Mouse (Mus musculus) monocyte, adult 2 months (primary cell): ENCODE data around the gene Rpgr.

Source experiments
- DNase-seq, 2 experiments: peaks; one replicate each; pipeline ENCODE4 v3.0.0; 2022; ENCODE audit warnings: low spot score in 2 of 2, low read depth in 1 of 2

The Rpgr gene

GRCm38 (mm10) chrX:10216410-10216949 is at the start of gene Rpgr:
Gene Rpgr, minus strand, starts transcription at chrX:10216920.
- peak; percentile 64 to 81 for DNase-seq

DNA sequence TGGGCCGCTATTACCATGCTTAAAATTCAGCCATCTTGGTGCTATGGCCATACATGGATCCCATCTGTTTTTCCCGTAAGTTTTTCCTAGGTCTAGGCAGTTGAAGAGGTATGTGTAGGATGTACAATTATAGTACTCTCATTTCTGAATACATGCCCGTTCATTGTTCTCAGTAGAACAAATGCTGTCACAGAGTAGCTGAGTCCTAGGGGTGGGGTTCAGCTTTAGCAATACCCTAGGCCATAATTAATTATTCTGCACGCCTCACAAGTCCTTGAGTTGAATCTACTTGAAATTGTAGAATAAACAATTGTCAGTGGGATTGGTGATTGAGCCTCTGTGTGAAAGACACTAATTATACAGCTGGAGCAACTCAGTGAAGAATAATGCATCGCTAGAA is 41.5 kb upstream of the Rpgr start:
- DNase-seq, result no peak

GRCm38 (mm10) chrX:10257774-10258173 is 41.1 kb upstream of the Rpgr start:
- DNase-seq, result no peak

DNA sequence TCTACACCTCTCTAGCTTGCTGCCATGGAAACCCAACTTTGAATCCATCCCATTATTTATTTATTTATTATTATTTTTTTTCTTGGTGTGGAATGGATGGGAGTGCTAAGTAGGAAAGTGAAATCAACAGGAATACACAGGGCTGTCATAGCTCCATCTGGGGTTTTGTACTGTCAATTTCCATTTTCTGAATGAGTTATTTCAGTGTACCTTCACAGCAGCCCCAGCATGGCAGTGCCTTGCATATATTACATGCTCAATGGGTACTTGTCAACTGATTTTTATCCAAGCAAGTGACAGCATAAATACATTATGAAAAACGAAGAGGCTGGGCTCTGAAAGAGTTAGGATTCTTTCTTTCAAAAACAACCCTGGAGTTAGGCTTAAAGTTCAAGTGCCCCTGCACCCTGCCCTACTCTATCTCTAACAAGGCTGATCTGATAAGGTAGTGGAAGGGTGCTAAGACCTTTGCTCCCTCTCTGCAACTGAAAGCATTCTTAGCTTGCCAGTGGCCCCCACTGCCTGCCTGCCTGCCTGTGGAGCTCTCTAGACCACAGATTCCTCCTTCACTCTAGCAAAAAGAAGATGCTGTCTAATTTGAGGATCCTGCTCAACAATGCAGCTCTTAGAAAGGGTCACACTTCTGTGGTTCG is 35.3 kb upstream of the Rpgr start, which contains the start of gene Otc:
Gene Otc, plus strand, starts transcription at position 454 of the 653 bp plus-strand sequence.
- DNase-seq, result no peak

GRCm38 (mm10) chrX:10251357-10251756 is 34.6 kb upstream of the Rpgr start:
- no peak for DNase-seq

DNA sequence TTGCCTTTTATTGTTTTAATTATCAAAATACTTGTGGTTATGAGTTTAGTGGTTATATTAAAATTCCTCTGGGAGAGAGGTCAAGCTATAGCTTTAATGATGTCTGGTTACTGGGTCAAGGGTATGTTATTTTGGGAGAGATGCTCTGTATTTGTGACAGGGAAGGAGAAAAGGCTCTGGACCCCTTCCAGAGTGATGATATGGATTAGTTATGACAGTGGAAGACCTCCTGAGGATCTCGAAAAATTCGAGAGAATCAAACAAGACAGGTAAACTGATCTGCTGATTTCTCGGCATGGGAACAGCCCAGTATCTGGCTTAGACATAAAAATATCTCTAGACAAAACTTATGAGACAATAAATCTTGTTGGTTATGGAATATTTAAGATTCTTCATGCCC is 27.2 kb upstream of the Rpgr start:
- DNase-seq, result no peak

DNA sequence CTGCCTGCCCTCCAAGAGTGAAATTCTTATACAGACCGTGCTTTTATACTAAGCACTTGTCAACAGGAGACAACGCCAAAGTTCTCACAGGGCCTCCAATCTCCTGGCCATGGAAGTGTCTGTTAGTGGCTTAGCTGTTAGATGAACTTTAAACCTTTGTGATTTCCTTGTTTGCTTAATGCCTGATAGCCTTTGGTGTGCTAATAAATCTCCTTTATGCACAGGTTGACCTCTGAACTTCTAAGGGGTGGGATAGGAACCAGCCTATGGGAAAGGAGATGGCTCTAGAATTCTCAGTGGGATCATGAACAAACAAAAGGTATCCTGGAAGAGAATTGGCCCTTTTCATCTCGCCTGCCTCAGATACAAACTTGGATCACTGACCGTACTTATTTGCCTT is 22.8 kb upstream of the Rpgr start:
- DNase-seq, result no peak

GRCm38 (mm10) chrX:10234617-10235016 is 17.9 kb upstream of the Rpgr start:
- DNase-seq, result no peak

DNA sequence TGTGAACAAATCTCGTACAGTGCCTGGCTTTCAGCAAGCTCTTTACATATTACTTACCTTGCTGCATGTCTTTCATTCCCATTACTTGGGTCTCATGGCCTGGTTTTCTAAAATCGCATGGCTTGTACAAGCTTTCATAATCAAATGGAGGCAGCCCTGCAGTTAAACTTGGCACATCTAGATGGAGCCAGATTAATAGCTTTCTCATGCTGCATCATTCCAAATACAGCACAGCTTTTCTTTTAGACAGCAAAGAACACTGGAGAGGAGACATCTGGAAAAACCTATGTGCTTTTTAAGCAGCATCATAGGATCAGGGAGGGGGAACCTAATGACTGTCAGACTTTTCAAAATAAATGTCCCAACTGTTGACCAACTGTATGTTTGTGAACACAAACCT is 16.3 kb upstream of the Rpgr start:
- no peak for DNase-seq

DNA sequence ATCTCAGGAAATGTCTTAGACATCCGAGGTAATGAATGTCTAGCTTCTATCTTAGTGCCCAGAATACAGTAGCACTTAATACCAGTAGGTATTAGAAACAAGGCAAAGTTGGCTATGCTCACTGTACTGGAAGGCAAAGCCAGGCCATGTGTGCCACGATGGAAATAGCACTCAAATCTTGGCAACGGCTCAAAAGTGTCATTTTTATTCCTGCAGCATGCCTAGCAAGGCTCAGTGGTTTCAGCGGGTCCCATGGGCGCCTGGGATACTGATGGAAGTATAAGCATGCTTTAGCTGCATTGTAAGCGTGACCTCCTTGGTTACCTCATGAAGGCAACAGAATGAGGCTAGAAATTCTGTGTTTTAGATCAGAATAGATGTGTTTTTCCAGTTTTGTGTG is 2.6 kb upstream of the Rpgr start:
- DNase-seq, result no peak

GRCm38 (mm10) chrX:10215972-10216371 is 748 bp downstream of the Rpgr start:
- DNase-seq, result no peak

DNA sequence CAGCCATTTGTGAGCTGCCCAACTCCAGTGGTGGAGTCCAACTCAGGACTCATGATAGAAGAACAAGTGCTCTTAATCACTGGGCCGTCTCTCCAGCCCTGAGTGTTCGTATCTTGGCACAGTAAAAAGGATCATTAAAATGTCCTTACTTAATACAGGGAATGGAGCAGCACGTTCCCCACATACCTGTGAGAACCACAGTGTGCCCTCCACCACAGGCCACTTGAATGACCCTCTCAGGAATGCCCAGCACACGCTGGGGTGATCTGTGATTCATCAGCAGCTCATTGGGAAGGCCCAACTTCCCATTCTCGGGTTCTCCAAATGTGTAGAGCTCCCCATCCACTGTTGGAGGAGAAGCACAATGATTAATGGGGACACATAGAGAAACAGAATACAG is 10.8 kb downstream of the Rpgr start:
- DNase-seq, result no peak

GRCm38 (mm10) chrX:10201289-10201688 is 15.4 kb downstream of the Rpgr start:
- no peak for DNase-seq

- no peak for DNase-seq
Measured at GRCm38 (mm10) chrX:10152390-10152789, 64.3 kb downstream of the Rpgr start.

DNA sequence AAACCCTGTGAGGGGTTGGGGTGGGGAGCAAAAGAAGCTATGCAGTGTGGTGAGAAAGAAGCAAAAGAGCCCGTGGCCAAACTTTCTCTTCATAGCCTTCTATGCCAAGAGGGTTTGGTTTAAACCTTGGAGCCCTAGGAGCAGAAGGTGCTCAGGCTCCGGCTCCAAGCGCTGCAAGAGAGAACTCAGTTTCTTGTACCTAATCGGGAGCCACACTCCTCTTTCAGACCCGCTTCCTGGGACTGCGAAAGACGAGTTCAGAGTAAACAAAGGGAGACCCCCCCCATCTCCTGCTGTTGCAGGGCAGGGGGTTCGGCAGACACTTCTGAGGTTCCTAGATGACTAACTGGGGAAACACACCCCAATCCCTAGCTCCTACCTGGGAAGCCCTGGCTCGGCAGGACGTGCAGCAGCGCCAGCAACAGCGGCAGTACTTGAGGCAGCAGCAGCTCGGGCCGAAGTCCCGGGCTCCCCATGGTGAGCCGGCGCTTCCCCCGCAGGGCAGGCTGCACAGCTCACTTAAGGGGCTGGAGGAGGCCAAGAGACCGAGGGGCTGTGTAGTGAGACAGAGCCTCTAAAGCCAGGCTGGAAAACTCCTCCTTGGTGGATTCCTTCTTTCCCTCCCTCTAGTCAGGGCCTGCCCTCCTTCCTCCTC is 99.5 kb downstream of the Rpgr start, which contains the start of gene Srpx:
Gene Srpx, minus strand, starts transcription at position 645 of the 655 bp plus-strand sequence.
- no peak for DNase-seq

- no peak for DNase-seq
Measured at GRCm38 (mm10) chrX:10115780-10116179, 100.9 kb downstream of the Rpgr start.

- no peak for DNase-seq
Measured at GRCm38 (mm10) chrX:10110736-10111135, 106.0 kb downstream of the Rpgr start.

DNA sequence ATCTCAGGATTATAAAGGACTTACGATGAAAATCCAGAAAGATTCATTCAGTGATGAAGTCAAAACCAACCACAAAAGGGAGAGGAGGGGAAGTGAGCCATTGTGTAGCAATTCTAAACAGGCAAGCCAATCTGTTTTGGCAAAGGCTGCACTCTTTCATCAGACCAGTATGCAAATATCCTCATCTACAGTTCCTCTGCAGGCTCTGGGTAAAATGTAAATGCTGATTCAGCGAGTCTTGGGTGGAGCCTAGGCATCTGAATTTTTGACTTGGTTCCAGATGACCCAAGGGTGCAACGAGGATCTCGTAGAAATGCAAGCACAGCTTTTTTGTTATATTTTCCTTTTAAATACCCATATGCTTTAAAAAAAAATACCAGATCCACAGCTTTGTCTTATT is 108.2 kb downstream of the Rpgr start:
- DNase-seq, result no peak

GRCm38 (mm10) chrX:10105475-10105874 is 111.2 kb downstream of the Rpgr start:
- no peak for DNase-seq

DNA sequence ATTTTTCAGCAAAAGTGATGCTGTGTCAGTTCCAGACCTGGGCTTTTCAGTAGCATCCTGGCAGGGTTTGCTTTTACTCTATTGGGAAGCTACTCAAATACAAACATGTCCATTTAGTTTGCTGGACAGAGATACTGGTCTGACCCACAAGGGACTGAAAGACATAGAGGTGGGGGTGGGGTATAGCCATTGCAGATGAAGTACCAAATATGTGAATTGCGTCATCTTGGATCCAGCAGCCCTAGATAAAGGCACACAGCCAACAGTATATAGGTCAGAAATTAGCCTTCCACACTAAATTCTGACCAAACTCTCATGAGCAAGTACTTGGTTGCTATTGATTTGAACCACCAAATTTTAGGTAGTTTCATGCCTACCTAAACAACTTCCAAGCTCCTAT is 114.0 kb downstream of the Rpgr start:
- no peak for DNase-seq

DNA sequence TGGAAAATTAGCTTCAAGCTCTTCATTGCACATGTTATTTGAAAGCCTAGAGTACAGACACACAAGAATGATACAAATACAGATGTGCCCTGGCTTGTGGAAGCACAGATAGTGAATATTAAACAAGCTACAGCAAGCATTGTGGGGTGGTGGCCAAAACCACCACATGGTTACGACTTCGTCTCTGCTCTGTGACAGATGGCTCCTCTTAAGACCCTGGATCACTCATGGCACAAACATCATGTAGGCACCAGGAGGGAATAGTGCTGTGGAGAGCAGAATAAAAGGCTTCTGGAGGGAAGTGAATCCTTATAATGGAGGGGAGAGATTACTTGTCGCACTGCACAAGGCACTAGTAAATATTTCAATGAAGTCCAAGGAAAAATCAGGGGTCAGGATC is 120.9 kb downstream of the Rpgr start:
- DNase-seq, result no peak

GRCm38 (mm10) chrX:10080385-10080784 is 136.3 kb downstream of the Rpgr start:
- DNase-seq, result no peak

GRCm38 (mm10) chrX:10079981-10080380 is 136.7 kb downstream of the Rpgr start:
- no peak for DNase-seq
